Mouse (Mus musculus) thymus, postnatal 10 days (tissue): ENCODE measurements around the gene Bco2.

Source experiments
- DNase-seq, 2 experiments: peaks; one replicate each; pipeline ENCODE4 v3.0.0; 2021; ENCODE audit warnings: low spot score in 2 of 2

Gene Bco2

DNA sequence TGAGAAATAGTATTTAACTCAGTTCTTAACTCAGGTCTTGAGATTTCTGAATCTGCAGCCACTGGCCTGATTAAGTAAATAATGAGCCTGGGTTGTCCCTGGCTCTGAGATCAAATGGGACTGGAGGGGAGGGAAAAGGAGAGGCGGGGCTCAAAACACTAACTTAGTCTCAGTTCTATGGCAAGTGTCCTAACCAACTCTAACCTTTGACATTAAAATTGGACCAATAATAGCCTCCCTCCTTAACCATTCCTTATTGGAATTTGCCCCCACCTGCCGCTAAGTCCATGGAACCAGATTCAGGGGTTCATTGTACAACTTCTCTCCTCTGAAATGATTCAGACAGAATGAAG lies at the start of gene Bco2:
Gene Bco2 (minus strand): TSS at position 88 of the 353 bp plus-strand sequence.
- DNase-seq, result no peak

DNA sequence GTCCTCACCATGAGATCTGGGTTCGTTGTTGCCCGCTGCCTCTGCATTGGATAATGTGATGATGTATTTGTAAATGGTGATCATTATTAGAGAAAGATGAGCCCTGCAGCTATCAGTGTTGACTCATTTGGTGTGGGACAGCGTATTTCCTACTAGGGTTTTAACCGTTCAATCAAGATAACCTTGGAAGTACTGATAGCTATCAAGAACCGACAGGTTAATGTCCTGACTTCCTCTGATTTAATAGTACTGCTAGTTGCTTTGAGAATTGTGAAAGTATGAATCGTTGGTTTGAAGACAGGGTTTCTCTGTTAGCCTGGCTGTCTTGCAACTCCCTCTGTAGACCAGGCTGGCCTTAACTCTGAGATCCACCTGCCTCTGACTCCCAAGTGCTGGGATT lies 49.4 kb upstream of the Bco2 start:
- no peak for DNase-seq

DNA sequence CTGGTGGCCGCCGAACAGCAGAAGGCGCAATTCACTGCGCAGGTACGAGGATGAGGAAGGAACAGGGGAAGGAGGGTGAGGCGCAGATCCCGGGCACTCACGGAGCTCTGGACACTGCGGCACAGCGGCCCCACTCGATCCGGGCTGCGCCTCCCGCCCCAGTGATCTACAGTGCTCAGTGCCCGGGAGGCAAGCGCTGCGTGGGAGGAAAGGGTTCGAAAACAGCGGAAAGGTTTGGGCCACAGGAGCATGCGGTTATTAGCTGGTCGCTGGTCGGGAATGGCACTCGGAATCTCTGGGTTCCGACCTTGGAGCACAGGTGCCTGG lies 49.0 kb upstream of the Bco2 start:
- no peak for DNase-seq

DNA sequence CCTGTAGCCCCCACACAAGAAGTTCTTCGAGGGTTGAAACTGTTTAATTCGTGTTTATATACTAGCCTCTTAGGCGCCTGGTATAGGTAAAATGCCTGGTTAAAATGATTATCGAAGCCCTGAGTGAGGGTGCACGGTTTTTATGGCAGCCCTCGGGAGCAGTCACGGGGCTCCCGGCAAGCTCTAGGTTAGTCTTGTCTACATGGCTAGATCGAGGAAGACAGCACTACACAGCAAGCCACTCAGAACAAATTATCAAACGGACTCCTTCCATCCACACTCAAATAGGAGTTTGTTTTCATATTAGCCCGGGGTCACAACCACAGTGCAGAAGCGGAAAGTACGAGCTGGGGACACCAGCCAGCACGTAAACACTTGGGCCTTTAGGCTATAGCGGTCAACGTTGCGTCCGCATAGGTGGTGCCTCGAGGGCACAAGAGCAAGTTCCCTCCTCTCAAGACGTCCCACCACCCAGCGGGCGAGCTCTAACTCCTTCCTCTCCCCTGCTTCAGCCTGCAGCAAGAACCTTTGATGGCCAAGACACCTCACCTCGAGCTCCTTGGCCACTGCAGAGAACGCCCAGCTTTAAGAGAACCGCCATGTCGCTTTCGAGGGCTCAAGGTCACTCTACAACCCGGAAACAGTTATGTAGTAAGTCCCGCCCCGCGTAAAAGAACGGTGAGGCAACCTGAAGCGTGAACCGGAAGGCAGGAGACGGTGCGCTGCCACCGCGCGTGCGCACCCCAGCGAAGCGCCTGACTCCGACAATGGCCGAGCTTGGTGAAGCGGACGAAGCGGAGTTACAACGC lies 48.4 kb upstream of the Bco2 start, which contains the start of the genes Sdhd and Timm8b:
Gene Sdhd (minus strand): TSS at position 624 of the 809 bp plus-strand sequence.
Gene Timm8b (plus strand): TSS at position 722 of the 809 bp plus-strand sequence.
- DNase-seq, result peak; percentile 89 to 90

DNA sequence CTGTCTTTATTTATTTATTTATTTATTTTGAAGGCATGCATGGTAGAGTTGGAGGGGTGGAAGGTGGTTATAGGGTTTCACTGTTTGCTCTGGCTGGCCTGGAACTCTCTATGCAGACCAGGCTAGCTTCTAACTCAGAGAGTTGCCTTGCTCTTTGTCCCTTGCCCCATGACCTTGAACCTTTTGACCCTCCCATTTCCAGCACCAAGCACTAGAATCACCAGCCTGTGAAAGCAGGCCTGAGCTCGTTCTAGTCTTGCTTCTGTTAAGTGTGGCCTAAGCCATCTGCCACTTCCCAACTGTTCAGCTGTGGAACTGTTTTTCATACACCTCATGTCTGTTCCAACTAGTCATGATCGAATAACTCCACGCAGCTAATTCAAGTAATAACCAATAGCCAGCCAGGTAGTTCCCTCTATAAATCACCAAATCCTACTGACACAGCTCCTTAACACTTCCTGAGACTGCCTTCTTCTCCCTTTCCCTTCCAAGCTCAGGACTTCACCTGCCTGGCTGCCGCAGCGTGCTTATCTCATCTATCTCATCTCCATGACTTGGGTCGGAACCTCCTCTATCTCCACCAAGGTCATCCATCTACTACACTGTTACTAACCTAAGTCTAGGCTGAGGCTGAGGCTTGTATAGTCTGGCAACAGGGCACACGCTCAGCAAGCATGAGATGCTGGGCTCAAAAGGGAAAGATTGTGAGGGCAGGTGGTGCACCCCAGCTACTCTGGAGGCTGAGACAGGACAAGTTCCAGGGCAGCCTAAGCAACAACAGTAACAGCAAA lies 47.3 kb upstream of the Bco2 start:
- no peak for DNase-seq

DNA sequence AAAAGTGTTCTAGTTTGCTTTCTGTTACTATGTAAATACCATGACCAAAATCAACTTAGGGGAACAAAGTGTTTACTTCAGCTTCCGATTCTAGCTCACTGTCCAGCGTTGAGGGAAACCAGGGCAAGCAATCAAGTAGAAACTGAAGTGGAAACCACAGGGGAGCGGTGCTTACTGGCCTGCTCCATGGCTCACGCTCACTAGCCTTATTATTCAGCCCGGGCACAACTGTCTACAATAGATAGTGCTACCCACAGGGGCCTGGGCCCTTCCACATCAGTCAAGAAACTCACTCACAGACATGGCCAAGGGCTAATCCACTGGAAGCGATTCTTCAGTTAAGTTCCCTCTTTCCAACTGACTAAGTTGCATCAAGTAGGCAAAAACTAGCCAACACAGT lies 46.6 kb upstream of the Bco2 start:
- DNase-seq, result no peak

DNA sequence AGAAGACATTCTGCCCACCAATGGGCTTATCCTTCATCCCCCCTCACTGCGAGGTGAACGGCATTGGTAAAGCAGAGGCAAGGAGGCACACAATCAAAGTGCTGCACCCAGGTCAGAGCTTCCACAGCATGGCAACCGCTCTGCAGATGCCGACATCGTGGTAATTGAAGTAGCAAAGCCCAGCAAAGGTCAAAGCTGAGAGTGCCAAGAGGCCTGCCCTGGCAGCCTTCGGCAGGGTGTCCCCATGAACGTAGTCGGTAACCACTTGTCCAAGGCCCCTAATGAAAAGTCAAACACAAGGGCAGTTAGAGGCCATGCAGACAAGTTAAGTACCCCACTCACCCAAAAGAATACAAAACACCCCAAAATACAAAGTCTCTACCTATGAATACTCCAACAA lies 42.0 kb upstream of the Bco2 start:
- DNase-seq, result no peak

DNA sequence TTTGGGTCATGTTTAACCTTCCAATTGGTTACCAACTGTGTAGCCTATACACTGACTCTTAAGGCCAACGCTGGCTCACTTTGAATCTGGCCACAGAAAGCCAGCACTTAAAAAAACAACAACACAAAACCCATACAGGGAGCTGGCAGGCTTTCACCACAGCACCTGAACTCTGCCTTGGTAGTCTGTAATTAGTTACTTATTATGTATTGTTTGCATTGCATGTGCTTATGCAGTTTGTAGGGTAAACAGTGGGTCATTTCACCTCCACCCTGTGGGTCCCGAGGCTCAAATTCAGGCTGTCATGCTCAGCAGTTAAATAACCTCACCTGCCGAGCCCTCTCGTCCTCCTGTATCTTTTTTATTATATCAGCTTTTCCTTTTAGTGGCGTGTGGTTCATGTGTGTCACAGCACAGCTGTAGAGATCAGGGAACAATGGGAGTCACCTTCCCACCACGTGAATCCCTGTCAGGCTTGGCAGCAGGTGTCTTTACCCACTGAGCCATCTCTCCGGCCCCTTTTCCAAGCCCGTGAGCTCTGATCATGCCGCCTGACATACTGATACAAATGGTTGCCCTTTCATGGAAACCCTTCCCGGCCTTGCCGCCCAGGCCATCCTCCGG lies 39.9 kb upstream of the Bco2 start:
- DNase-seq, result no peak

DNA sequence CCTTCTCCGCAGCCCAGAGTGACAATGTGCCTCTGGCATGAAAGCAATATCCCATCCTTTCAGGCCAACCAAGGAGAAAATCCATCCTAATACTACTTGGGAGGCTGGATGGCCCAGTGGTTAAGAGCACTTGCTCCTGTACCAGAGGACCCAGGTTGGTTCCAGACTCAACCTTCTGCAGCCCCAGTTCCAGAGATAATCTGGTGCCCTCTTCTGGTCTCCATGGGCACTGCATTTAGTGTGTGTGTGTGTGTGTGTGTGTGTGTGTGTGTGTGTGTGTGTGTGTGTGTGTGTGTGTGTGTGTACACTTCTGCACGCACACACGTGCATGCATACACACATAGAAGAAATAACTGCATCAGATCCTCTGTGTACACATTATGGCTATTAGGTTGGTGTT lies 38.6 kb upstream of the Bco2 start:
- peak in 1 of 2 experiments; percentile 49 for DNase-seq

DNA sequence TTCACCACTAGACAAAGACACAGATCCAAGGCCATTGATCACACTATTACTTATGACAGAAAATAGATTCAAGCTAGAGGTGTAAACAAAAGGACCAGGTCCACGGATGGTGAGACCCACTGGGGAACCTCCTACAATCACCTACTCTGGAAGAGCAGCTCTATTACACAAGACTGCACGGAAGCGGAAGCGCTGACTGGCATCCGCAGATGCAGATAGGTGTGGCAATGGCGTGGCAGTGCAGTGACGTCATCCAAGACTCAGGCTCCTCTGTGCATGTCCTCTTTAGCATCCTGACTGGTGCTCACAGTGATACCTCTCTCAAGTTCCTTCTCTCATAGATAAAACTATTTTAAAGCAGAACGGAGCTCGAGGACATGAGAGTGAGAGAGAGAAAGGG lies 38.0 kb upstream of the Bco2 start:
- no peak for DNase-seq

DNA sequence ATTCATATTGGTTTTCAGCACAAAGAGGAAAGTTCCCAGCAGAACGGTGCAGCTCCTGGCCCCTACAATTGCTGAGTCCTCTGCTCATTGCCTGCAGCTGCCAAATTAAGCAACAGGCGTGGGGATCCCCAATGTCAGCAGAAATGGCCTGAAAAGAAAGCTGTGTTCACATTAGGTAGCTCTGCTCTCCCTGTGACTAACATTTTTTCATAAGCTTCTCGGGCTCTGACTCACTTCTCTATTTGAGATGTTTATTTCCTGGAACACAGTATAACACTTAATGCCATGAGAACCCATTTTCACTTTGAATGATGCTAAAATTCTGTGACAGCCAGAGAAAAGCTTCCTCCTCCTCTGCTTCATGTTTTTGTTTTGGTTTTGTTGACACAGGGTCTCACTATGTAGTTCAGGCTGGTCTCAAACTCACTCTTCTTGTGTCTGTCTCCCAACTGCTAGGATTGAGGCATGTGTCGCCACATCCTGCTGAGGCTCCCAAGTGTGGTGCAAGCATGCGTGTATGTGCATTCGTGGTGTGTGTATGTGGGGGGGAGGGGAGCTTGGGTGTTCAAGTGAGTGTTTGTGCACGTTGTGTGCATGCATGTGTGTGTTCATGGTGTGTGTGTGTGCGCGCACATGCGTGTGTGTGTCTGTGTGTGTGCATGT lies 36.0 kb upstream of the Bco2 start:
- no peak for DNase-seq

DNA sequence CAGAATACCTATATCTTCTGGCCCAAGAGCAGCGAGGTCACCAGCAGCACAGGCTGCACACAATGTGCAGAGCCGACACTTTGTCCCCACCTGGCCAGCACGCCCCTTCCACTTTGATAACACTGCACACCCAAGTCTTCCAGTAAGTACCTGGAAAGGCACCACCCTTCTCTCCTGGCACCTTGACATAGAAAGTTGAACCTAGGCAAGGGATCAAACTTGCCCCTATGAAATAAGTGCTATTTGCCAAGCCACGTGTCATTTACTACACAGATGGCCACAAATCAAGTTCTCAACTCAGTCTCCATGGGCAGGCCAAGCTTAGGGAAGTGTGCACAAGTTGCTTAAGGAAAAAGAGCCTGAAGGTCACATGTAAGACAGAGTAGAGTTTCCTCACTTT lies 32.0 kb upstream of the Bco2 start:
- DNase-seq, result no peak

DNA sequence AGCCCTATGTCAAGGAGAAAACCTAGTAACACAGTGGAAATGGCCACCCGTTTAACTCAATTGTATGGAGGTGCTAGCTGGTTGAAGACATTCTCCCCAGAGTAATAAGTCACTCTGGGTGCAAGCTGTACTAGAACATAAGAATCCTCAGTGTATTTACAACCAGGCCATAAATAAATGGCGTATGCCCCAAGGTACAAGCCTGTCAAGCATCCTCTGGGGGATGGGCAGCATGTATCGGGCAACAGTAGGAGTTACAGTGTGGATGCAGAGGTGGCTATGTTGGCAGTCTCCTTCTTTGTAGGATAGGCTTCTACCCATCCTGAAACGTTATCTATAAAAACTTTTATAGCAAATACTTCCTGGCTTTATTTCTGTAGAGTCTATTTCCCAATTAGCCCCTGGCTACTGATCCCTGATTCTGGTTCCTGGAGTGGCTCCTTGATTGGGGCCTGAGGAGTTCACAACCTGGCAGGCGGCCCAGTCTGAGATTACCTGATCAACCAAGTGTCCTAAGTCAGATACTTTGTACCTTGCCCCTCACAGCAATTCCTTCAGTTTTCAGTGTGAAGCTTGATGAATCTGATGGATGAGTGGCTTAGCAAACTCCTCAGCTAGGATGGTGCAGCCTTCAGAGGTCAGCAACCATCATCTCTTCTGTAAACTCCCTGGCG lies 30.3 kb upstream of the Bco2 start:
- DNase-seq, result no peak

DNA sequence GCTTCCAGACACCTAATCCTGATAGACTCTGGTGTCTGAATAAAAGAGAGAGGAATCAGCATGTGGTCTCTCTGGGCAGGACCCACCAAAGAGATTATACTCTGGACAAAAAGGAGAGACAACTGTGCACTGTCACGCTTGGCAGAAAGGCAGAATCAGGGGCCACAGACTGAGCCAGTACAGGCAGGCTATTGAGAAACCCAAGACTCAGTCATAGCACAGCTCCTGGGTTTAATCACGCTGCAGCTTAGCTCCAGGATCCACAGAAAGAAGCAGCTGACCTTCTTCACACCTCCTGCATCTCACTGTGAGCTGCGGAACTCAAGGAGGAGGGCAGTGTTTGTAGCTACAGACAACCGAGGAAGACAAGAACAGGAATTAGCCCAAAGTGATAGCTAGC lies 25.4 kb upstream of the Bco2 start:
- no peak for DNase-seq

DNA sequence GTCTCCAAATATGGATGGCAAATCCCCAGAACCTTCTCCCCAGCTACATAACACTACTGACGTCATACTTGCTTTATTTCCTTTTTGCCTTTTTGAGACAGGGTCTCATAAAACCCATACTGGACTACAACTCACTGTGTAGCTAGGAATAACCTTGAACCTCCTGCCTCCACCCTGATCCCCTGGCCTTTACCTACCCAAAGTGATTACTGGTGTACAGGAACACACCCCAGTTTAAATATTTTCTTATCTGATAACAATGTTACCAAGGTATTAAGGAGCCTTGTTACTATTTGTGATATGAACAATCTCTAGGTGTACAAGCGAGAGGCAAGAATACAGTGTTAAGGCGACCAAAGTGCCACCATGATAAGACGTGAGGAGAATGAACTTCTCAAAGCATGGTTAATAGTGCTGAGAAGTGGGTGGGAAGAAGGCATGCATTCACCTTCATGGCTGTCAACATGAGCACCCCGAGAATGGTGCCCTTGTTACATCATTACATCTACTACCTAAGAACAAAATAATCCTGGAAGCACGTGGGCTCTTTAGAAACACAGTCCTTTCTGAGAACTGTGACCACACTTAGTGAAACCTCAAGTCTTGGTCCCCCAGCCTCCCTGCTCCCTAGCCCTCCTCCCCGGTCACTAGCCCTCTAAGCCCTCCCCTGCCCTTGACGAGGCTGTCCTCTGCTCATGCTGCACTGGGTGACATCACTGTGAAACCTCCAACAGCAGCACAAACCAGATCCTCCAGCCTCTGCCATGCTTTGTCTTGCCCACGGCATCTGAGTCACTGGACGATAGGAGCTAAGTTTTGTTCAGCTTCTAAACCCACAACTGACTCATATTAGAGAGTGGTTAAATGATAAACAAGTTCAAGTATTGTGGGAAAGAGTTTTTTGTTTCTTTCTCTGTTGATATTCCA lies 14.9 kb upstream of the Bco2 start:
- DNase-seq, result no peak

DNA sequence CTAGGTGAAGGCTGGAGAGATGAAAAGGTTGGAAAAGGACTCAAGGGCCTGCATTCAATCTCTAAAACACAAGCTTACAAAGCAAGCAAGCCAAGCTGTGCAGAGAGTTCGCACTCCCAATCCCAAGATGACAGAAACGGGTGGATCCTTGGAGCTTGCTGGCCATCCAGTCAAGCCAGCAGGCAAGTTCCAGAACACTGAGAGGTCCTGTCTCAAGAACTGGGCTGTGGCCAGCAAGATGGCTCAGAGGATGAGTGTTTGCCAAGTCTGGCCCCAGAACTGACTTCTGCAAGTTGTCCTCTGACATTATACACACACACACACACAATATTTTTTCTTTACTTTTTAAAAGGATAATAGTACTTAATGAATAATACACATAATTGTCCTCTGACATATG lies 12.9 kb upstream of the Bco2 start:
- DNase-seq, result no peak

DNA sequence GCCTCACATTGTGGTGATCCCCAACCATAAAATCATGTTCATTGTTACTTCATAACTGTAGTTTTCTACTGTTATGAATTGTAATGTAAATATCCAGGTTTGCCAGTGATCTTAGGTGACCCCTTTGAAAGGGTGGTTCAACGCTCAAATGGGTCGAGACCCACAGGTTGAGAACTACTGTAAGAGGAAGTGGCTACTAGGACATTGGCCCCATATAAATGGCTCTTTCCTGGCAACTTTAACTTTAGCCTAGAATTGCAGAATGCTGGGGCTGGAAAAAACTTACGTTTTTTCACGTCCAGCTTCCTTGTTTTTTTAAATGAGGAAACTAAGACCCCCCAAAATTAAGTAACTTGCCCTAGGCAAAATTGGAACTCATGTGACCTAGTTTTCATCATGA lies 12.4 kb upstream of the Bco2 start:
- no peak for DNase-seq

DNA sequence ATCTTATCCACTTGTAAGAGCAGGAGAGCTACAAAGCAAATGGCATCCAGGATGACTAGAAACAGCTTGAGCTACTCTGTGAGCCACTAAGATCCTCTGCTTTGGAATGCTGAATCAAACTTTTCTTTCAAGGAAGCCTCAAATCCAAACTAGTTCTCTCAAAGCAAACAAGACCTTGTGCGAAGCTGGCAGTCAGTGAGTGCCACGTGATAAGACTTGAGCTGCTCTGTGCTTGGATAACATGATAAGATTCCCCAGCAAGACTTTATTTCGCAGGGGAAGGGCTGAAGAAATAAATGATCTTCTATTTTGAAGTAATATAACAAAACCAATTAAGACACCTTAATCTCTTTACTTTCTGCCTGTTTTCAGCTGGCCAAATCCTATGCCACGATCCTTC lies 11.0 kb upstream of the Bco2 start:
- no peak for DNase-seq

DNA sequence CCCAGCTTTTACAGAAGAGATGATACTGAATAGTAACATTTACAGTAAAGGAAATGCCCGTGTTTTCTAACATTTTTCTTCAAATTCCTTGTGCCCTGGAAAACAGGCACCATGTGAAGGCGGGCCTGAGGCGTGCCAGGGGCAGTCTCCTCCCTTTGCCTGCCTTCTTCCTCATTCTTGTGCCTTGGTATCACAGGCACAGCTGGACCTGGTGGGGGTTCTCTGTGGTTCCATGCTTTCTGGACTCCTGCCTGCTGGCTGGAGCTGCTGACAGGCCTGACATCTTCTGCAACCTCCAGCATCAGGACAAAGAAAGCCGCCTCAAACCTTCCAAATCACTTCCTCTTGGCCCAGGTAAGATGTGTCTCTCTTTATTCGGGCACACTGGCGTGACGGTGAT lies 10.2 kb upstream of the Bco2 start:
- DNase-seq, result no peak

DNA sequence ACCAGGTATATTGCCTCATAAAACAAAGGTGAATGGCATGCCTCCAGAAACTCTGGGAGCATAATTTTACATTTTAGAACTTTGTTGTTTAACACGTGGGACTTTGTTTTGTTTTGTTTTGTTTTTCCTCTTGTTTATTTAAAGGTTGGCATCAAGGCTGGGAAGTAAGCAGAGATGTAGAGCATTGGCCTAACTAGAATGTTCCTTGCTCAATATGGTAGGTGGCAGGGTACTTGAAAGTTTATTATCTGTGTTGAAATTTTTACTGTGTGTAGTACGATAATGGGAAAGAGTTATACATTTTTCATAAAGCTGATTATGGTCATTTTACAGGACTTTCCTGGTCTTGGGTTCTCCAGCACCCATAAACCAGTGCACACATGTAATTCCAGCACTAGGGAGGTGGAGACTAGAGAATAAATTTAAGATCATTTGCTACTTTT lies 7.0 kb upstream of the Bco2 start:
- DNase-seq, result no peak
